Mouse (Mus musculus) CH12.LX (cell line): ENCODE measurements around the gene Ednra. TPM values are rescaled to one million over a fixed set of nuclear protein-coding genes. Genes with fewer than 3 reads are reported as not detected.

ENCODE experiments used
- DNase-seq: peaks from one replicate; pipeline ENCODE4 v3.0.0-alpha.2; 2013; ENCODE audit errors: extremely low read depth
- H3K27ac ChIP-seq: 2 replicates; pipeline ENCODE4 v1.5.1; 2012; ENCODE audit warnings: low read depth, mild to moderate bottlenecking, control low read depth, moderate library complexity; ENCODE audit not compliant: insufficient read depth
- H3K27me3 ChIP-seq: replicated peaks from 2 replicates; pipeline ENCODE3; 2012; ENCODE audit warnings: inconsistent platforms
- H3K36me3 ChIP-seq, 2 experiments: replicated peaks in 1 of 2; 2 replicates each; pipeline versions ENCODE3 to v1.6.1; 2012; ENCODE audit warnings: inconsistent platforms in 1 of 2, low read length in 1 of 2, mild to moderate bottlenecking in 1 of 2, mixed read lengths in 1 of 2, moderate library complexity in 1 of 2; ENCODE audit not compliant: control insufficient read depth in 1 of 2, insufficient read depth in 1 of 2
- H3K4me1 ChIP-seq, 2 experiments: 2 replicates each; pipeline ENCODE4 v1.6.1; 2012; ENCODE audit warnings: inconsistent platforms in 1 of 2, moderate library complexity in 1 of 2; ENCODE audit not compliant: insufficient read depth in 2 of 2, control insufficient read depth in 1 of 2
- H3K4me2 ChIP-seq: 2 replicates; pipeline ENCODE4 v1.6.1; 2012; ENCODE audit warnings: low read depth, mild to moderate bottlenecking, control low read depth; ENCODE audit not compliant: poor library complexity, insufficient read depth, severe bottlenecking
- H3K4me3 ChIP-seq, 3 experiments: fragments of 150-350 bp in 1 of 3; sonication (generic) in 1 of 3; replicated peaks in 1 of 3; 2 replicates each; pipeline versions ENCODE3 to v1.5.1; 2011 to 2012; ENCODE audit warnings: low read depth in 2 of 3, low read length in 2 of 3, mild to moderate bottlenecking in 2 of 3, moderate library complexity in 2 of 3, control low read depth in 1 of 3, improper control_type of control experiment in 1 of 3, inconsistent platforms in 1 of 3, mixed read lengths in 1 of 3; ENCODE audit not compliant: poor library complexity in 1 of 3
- H3K79me2 ChIP-seq: replicated peaks from 2 replicates; pipeline ENCODE4 v1.6.1; 2012; ENCODE audit warnings: mild to moderate bottlenecking, moderate library complexity; ENCODE audit not compliant: control insufficient read depth, poor library complexity, insufficient read depth, severe bottlenecking; ENCODE audit errors: extremely low read depth
- H3K9ac ChIP-seq: 2 replicates; pipeline ENCODE4 v1.6.1; 2012; ENCODE audit warnings: low read depth, mild to moderate bottlenecking, control low read depth, moderate library complexity; ENCODE audit not compliant: insufficient read depth
- H3K9me3 ChIP-seq: replicated peaks from 2 replicates; pipeline ENCODE3; 2012; ENCODE audit warnings: low read length, inconsistent platforms, mixed read lengths
- BHLHE40 ChIP-seq: IDR thresholded peaks from 2 replicates; pipeline ENCODE4 v1.6.1; 2011; ENCODE audit warnings: mild to moderate bottlenecking, low read depth, low read length, improper control_type of control experiment
- CTCF ChIP-seq, 2 experiments: IDR thresholded peaks in 1 of 2; conservative IDR thresholded peaks in 1 of 2; 2 replicates each; pipeline ENCODE4 v1.5.1; 2011 to 2012; ENCODE audit warnings: low read depth in 2 of 2, low read length in 2 of 2, improper control_type of control experiment in 1 of 2, inconsistent platforms in 1 of 2, mild to moderate bottlenecking in 1 of 2, moderate library complexity in 1 of 2
- EP300 ChIP-seq: IDR thresholded peaks from 2 replicates; pipeline ENCODE4 v1.6.1; 2011; ENCODE audit warnings: low read length, improper control_type of control experiment
- ETS1 ChIP-seq: conservative IDR thresholded peaks from 2 replicates; pipeline ENCODE4 v1.6.1; 2012; ENCODE audit warnings: low read depth, mild to moderate bottlenecking, inconsistent platforms, low read length, improper control_type of control experiment, moderate library complexity
- HCFC1 ChIP-seq: IDR thresholded peaks from 2 replicates; pipeline ENCODE4 v1.6.1; 2012; ENCODE audit warnings: low read depth, mild to moderate bottlenecking, inconsistent platforms, low read length, improper control_type of control experiment
- IRF4 ChIP-seq: IDR thresholded peaks from 2 replicates; pipeline ENCODE4 v1.6.1; 2014; ENCODE audit warnings: low read depth, mild to moderate bottlenecking, inconsistent platforms, low read length, improper control_type of control experiment
- JUN ChIP-seq: IDR thresholded peaks from 2 replicates; pipeline ENCODE4 v1.6.1; 2011; ENCODE audit warnings: low read depth, mild to moderate bottlenecking, low read length, improper control_type of control experiment, moderate library complexity; ENCODE audit not compliant: insufficient read depth
- JUND ChIP-seq: conservative IDR thresholded peaks from 2 replicates; pipeline ENCODE4 v1.6.1; 2011; ENCODE audit warnings: low read depth, low read length, improper control_type of control experiment
- MAFK ChIP-seq: IDR thresholded peaks from 2 replicates; pipeline ENCODE4 v1.6.1; 2011; ENCODE audit warnings: low read length, improper control_type of control experiment; ENCODE audit not compliant: insufficient replicate concordance
- MYC ChIP-seq: IDR thresholded peaks from 2 replicates; pipeline ENCODE4 v1.6.1; 2011; ENCODE audit warnings: low read depth, mild to moderate bottlenecking, improper control_type of control experiment, low read length
- NELFE ChIP-seq: IDR thresholded peaks from 2 replicates; pipeline ENCODE4 v1.6.1; 2011; ENCODE audit warnings: low read depth, low read length, improper control_type of control experiment
- NRF1 ChIP-seq: IDR thresholded peaks from 2 replicates; pipeline ENCODE4 v1.6.1; 2014; ENCODE audit warnings: low read depth, mild to moderate bottlenecking, inconsistent platforms, low read length, improper control_type of control experiment, moderate library complexity
- POLR2A ChIP-seq: IDR thresholded peaks from 2 replicates; pipeline ENCODE4 v1.6.1; 2011; ENCODE audit warnings: low read depth, mild to moderate bottlenecking, improper control_type of control experiment, low read length
- SIN3A ChIP-seq: IDR thresholded peaks from 2 replicates; pipeline ENCODE4 v1.6.1; 2012; ENCODE audit warnings: low read length, improper control_type of control experiment, inconsistent platforms
- SMC3 ChIP-seq: IDR thresholded peaks from 2 replicates; pipeline ENCODE4 v1.6.1; 2011; ENCODE audit warnings: low read depth, low read length, improper control_type of control experiment
- TBP ChIP-seq: conservative IDR thresholded peaks from 2 replicates; pipeline ENCODE4 v1.6.1; 2011; ENCODE audit warnings: low read depth, low read length, improper control_type of control experiment
- TCF12 ChIP-seq: IDR thresholded peaks from 2 replicates; pipeline ENCODE4 v1.6.1; 2014; ENCODE audit warnings: low read depth, mild to moderate bottlenecking, inconsistent platforms, low read length, improper control_type of control experiment
- UBTF ChIP-seq: IDR thresholded peaks from 2 replicates; pipeline ENCODE4 v1.6.1; 2012; ENCODE audit warnings: low read depth, mild to moderate bottlenecking, inconsistent platforms, low read length, improper control_type of control experiment, moderate library complexity
- USF1 ChIP-seq: IDR thresholded peaks from 2 replicates; pipeline ENCODE4 v1.6.1; 2014; ENCODE audit warnings: low read depth, mild to moderate bottlenecking, inconsistent platforms, low read length, improper control_type of control experiment
- USF2 ChIP-seq: conservative IDR thresholded peaks from 2 replicates; pipeline ENCODE4 v1.6.1; 2011; ENCODE audit warnings: low read depth, low read length, improper control_type of control experiment
- ZC3H11A ChIP-seq: IDR thresholded peaks from 2 replicates; pipeline ENCODE4 v1.6.1; 2012; ENCODE audit warnings: low read depth, mild to moderate bottlenecking, inconsistent platforms, low read length, improper control_type of control experiment
- ZKSCAN1 ChIP-seq: IDR thresholded peaks from 2 replicates; pipeline ENCODE4 v1.6.1; 2012; ENCODE audit warnings: low read depth, inconsistent platforms, low read length, improper control_type of control experiment, borderline replicate concordance
- ZMIZ1 ChIP-seq: IDR thresholded peaks from 2 replicates; pipeline ENCODE4 v1.6.1; 2012; ENCODE audit warnings: low read depth, mild to moderate bottlenecking, inconsistent platforms, low read length, improper control_type of control experiment
- ZNF384 ChIP-seq: IDR thresholded peaks from 2 replicates; pipeline ENCODE4 v1.6.1; 2012; ENCODE audit warnings: low read depth, low read length, improper control_type of control experiment, inconsistent platforms
- dilution Hi-C: fragments of 300-500 bp; cut with MboI; formaldehyde crosslinking; loops from 2 replicates; pipeline ENCODE4 v1.14.3; 2020; ENCODE audit warnings: low sequenced_read_pairs; ENCODE audit not compliant: extremely low pct_unique_long_range_greater_than_20kb, extremely low pct_ligation_motif_present
- in situ Hi-C: fragments of 300-500 bp; cut with MboI; formaldehyde crosslinking; loops from 3 replicates; pipeline ENCODE4 v1.14.3; 2019; ENCODE audit warnings: low sequenced_read_pairs, low pct_ligation_motif_present, low pct_unique_long_range_greater_than_20kb, mixed read lengths
- polyA plus RNA-seq: library from polyadenylated mRNA; unstranded; fragments of >175 nt; gene quantifications from 2 replicates; pipeline ENCODE4 v1.2.1, GENCODE M21; 2012; ENCODE audit warnings: low read depth; ENCODE audit not compliant: insufficient read length
- total RNA-seq, 2 experiments: library from RNA; depleted of rRNA; stranded (reverse); fragments of 300-350 nt in 1 of 2; fragments of >200 nt in 1 of 2; gene quantifications; 2 replicates each; pipeline ENCODE4 v1.2.3; 2012 to 2014

Ednra gene
- total and polyA plus RNA-seq, 3 experiments = 0.08 to 0.09 TPM; not detected in 1

- H3K9me3 ChIP-seq = peaks cover 7% of the 10 kb centered on the region
- H3K27me3 ChIP-seq = no peaks in the 10 kb centered on the region
- in situ Hi-C loops (no loop called here), dilution Hi-C loops (no loop called here)
- no peak for TF ChIP-seq MAFK
- no peaks in the 10 kb centered on the region for H3K36me3 ChIP-seq
- no peak for DNase-seq
- H3K27ac ChIP-seq = no peak overlapping the region
- no peak overlapping the region for H3K4me3 ChIP-seq
- no peak overlapping the region for H3K4me2 ChIP-seq
- no peak overlapping the region for H3K9ac ChIP-seq
- no peaks in the 10 kb centered on the region for H3K4me1 ChIP-seq
- no peaks in the 10 kb centered on the region for H3K79me2 ChIP-seq
Observed at GRCm38 (mm10) chr8:77733792-77734191, 9.5 kb upstream of the Ednra start.

- Histone ChIP-seq H3K4me1 (no peaks in the 10 kb centered on the region), H3K79me2 (no peaks in the 10 kb centered on the region), H3K36me3 (no peaks in the 10 kb centered on the region), H3K9ac (no peak overlapping the region), H3K9me3 (peaks cover 7% of the 10 kb centered on the region), H3K27ac (no peak overlapping the region)
- in situ Hi-C loops = no loop called here
- dilution Hi-C loops = no loop called here
- DNase-seq = no peak
- TF ChIP-seq SMC3 (no peak), UBTF (no peak), JUN (no peak), NRF1 (no peak), ZMIZ1 (no peak), NELFE (no peak), TCF12 (no peak), MYC (no peak), ZNF384 (no peak)
- TF ChIP-seq, all 38 proteins: peak for 0
- Histone ChIP-seq H3K27me3 (no peaks in the 10 kb centered on the region), H3K4me3 (no peak overlapping the region), H3K4me2 (no peak overlapping the region)
Observed at GRCm38 (mm10) chr8:77732964-77733363, 8.7 kb upstream of the Ednra start.

- dilution Hi-C loops (no loop called here), in situ Hi-C loops (no loop called here)
- H3K27ac ChIP-seq = no peak overlapping the region
- DNase-seq = no peak
- no peaks in the 10 kb centered on the region for H3K27me3 ChIP-seq
- H3K4me2 ChIP-seq = no peak overlapping the region
- no peak overlapping the region for H3K4me3 ChIP-seq
- H3K9ac ChIP-seq = no peak overlapping the region
- no peaks in the 10 kb centered on the region for H3K9me3 ChIP-seq
- H3K4me1 ChIP-seq = no peaks in the 10 kb centered on the region
- no peaks in the 10 kb centered on the region for H3K36me3 ChIP-seq
- TF ChIP-seq JUND (no peak), UBTF (no peak), SIN3A (no peak), USF1 (no peak), CTCF (conservative IDR thresholded peaks at IDR 0.05 in 1 of 2, IDR thresholded peaks at IDR 0.05 in 1 of 2; ENCODE audit: low read depth in 2 of 2, low read length in 2 of 2) (no peak), TCF12 (no peak), BHLHE40 (no peak), USF2 (no peak), ZNF384 (no peak), EP300 (no peak), ZKSCAN1 (no peak), TBP (no peak), MYC (no peak), HCFC1 (no peak), IRF4 (no peak), ETS1 (no peak), JUN (no peak), ZC3H11A (no peak), POLR2A (no peak)
- H3K79me2 ChIP-seq = no peaks in the 10 kb centered on the region
Observed at GRCm38 (mm10) chr8:77725406-77725805, 1.1 kb upstream of the Ednra start.
